Mouse (Mus musculus) adrenal gland, postnatal 14 days (tissue): Measurements from ENCODE around the gene Pttg1ip. TPM values are rescaled to one million over a fixed set of nuclear protein-coding genes. Genes with fewer than 3 reads are reported as not detected.
A peak's percentile ranks its signal among the peaks of the same experiment; 100 is the strongest.

Experiments
- DNase-seq: peaks from one replicate; pipeline ENCODE4 v3.0.0; 2021; ENCODE audit warnings: mixed read lengths
- total RNA-seq: library from RNA; stranded (reverse); gene quantifications from 2 replicates; pipeline ENCODE4 v1.2.3, GENCODE M21; 2021

Gene Pttg1ip
- total RNA-seq, 1 experiment from 2014 or later: 168 TPM

DNA sequence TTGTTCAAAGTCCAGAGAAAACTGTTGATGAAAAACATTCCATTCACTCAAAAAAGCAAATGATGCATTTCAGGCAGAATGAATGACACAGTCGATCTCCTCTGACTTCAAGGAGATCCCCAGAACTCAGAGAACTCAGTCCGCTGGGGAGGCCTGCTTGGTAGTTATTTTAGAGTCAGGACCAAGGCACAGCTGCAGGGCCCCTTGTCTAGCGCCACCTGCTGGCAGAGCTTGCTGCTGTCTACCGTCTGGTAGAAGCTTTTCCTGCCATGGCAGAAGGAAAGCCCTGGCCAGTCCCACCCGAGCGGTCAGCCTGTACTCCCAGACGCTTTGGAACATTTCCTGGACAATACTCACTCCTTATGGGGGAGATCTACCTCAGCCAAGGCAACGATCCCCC, 14.9 kb upstream of the Pttg1ip start:
- peak; percentile 94 for DNase-seq

DNA sequence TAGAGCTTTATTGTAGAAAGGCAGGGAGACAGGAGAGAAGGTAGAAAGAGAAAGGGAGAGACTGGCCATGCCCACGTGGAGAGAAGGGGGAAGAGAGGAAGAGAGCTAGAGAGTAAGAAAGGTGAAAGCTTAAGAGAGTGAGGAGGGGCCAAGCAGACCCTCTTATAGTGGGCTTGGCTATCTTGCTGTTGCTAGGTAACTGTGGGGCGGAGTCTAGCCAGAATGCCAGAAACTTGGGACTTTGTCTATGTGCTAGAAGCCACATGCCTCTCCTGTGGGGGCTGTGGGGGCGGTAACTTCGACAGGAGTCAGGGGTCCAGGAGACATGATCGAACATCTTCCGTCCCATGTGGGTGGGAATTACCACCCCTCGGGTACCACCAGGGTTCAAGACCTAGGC, 12.0 kb upstream of the Pttg1ip start:
- DNase-seq: no peak

DNA sequence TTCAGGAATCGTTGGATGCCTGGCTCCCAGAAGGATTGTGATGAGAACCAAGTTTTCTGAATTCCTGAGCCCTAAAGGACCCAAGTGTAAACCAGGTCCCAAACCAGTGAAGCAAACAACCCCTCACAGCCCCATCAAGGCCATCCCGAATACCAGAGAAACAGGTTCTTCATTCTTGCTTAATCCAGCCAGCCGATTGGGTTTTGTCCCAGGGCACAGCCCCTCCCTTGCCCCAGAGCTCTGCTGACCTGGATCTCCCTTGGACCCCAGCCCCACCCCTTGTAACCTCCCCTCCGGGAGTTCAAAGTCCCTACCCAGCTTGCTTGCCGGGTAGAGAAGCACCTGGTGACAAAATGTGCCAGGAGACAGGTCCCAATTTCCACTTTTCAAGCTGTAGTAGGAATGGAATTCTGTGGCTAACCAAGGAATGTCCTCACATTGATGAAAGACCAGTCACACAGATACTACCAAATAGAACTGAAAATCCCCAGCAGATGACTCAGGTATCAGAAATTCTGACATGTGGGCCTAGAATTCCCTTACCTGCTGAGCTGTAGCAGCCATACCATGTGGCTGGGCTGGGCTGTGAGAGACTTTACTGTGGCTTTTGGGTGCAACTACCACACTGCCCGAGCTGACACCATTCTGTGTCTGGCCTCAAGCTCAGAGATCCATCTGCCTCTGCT, 11.4 kb upstream of the Pttg1ip start:
- no peak for DNase-seq

DNA sequence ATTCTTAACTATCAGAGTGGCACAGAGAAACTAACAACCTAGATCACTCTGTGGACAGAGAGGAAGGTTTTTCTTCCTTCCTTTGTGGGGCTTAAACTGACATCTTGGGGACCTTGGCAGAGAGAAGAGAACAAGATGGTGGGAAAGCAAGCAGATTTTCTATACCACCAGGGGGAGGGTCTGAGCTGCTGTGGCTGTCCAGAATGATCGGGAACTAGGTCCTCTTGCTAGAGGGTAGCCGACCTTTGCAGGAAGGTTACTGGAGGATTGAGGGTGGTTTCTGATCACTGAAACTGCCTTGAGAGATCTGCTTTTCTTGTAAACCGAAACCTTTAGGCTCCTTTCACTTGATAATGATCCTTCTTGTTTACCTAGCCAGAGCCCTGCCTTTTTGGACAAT, 9.3 kb upstream of the Pttg1ip start:
- no peak for DNase-seq

DNA sequence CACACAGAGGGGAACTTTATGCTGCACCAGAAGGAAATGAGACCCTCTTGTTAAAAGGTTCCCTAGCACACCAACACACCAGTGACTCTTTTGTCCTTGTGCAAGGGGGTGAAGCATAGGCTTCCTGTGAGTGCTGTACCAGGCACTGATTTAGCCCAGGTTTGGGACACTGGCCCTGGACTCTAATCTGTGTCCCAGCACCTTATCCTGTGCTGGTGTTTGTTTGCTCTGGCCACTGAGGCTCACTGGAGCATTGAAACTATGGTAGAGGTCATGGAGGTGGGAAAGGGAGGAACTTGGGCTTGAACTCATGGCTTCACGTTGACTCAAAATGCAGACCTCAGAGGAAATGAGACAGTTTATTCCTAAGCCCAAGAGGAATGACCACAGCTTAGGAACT, 8.4 kb upstream of the Pttg1ip start:
- no peak for DNase-seq

DNA sequence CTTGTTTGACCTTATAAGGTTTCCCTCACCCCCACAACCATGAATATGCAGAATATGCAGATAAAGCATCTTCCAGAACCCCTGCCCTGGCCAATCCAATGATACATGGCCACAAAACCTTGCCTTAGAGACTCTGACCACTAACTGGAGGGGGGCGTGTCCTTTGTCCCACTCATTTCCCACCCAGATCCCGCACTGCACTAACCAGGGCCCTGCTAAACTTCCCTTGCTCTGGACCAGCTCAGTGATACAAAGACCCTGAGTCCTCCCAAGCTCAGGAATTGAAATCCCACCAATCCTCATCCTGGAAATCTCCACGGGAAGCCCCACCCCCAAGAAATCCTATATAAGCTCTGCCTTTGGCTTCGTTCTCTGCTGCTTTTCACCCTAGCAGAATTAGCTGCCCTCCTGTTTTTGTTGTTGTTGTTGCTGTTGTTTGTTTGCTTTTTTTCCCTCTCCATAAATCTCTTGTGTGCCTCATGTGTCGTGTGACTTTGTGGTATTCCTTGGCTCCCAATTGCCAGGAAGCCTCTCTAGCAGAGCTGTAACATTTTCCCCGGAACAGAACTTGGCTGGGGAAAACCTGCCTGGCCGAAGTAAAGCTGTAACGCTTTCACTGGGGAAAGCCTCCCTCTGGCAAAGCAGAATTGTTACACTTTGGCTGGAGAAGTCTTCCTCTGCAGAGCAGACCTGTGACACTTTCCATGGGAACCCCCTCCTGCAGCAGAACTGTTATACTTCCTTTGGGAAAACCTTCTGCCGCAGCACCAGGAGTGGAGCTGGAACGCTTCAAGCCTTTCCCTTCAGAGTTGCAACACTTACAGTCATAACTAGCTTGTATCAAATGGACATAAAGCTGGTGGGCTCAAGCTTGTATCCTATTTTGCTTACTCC, 1.2 kb upstream of the Pttg1ip start:
- no peak for DNase-seq

DNA sequence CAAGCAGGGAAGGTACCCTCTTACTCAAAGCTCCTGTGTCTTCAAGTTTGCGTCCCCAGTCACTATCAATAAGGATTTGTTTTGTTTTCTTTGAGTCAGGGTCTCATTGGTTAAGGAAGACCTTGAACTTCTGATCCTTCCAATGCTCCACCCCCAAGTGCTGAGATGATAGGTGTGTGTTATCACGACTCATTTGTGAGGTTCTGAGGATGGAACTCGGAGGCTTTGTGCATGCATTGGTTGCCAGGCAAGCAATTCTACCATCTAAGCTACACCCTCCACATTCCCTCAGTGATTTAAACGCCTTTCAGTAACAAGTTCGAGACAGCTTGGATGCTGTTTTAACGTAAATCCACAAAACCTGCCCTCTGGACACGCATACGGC, 505 bp upstream of the Pttg1ip start:
- DNase-seq: no peak

DNA sequence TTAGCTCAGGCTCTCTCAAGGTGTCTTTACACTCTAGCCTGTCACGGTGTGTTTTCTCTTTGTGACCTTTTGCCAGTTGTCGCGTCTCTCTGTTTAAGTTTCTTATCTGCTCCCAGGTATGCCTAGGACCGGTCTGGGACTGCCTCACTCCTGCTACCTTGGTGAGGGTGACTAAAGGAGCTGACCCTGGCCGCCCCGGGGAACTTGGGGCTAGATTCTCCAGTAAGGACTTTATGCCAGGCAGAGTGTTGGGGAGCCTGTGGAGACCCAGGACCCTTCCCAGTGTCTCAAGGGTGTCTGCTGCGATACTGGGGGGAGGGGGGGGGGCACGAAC, 732 bp downstream of the Pttg1ip start:
- DNase-seq: peak; percentile 34

DNA sequence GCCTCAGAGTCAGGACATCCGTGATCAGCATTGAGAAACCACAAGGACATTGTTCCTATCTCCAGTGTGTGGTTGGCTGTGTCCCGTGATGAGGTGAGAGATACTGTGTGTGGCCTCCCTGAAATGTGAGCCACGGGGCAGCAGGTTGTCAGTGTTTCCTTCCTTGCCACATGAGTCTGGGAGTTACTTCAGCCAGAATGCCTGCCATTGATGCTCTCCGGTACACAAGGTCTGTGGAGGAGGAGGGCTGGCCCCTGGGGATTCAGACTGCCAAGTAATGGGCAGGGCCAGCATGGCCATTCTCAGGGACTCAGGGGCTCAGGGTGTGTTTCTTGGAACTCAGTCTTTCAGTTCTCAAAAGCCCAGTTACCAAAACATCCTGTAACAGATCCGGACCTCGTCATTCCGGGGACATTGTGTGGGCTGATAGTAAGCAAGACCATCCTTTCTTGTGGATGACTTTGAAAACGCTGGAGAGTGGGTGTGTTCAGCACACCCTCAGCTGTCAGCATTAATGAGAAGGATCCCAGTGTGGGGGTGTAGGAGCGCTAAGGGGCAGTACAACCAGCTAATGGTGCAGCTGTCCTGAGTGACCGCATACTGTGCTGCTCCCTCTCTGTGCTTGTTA, 2.4 kb downstream of the Pttg1ip start:
- DNase-seq: peak; percentile 53

DNA sequence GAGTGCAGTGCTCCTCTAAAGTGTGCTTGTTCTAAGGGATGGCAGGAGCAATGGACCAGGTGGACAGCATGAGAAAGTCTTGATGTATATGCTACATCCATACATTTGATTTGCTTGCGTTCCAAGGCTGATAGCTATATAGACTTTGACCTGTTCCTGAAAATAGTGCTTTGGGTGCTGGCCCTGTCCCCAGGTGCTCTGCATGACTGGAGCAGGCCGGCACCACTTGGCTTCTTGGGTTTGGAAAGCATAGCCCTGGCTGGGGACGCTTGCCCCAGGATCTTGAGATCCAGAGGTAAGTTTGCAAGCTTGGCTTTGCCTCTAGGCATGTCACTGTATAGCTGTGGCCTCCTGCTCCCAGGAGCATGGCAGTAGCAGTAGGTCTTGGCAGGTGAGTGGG, 5.1 kb downstream of the Pttg1ip start:
- no peak for DNase-seq

DNA sequence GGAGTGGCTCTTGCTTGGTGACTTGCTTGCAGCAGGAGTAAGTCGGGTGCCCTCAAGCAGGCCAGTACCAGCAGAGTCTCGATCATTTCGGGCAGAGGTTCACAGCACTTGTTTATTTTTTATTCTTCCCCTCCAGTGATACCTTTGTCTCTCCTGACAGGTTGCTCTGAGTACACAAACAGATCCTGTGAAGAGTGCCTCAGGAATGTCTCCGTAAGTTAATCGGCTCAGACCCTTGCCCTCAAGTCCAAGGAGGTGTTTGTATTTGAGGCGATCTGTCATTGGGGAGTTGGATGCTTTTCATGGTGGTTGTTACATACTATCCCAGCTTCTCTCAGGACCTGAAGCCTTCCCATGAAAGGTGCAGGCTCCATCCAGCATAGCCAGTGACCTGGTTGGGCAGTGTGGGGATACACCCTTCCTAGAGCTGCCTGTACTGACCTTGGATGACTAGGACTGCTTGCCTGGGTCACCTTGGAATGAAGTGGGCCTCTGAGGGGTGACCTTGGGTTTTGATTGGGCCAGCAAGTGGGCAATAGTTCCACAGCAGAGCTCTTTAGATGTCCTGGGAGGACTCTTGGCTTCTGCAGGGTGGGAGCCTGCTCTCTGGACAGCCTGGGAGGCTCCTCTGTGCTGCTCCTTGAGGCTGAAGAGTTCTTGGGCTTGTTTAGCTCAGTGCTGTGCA, 5.7 kb downstream of the Pttg1ip start:
- peak; percentile 56 for DNase-seq

DNA sequence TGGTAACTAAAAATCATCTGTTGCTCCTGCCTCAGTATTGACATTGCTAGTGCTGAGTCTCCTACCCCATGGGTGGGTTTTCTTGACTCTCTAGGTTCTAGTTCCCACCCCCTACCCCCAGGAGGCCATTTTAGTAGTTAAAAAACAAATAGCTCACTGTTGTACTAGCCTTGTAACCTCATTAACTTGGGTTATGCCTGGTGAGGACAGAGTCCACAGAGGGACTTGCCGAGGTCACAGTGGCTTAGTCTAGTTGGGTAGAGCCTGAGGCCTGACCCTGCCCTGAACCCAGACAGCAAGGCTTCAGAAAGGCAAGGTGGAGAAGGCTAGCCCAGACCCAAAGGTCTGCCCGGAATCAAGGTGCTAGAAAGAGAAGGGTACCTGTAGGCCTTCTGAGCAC, 6.5 kb downstream of the Pttg1ip start:
- DNase-seq: no peak

DNA sequence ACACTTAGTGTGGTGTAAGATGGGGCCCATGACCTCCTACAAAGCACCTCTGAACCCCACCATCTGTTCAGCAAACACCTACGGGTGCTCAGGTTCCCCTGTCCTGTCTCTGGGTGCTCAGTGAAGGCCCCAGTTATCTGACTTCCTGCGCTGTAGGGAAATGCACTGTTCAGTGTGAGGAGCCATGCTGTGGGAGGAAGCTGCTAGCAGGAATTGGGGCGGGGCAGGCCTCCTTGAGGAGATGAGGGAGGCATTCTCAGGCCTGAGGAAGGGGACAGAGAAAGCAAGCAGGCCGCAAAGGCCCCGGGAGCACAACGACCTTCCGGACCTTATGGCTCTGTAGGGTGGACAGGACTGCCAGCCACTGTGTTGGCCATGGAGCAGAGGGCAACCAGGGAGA, 7.6 kb downstream of the Pttg1ip start:
- DNase-seq: no peak

DNA sequence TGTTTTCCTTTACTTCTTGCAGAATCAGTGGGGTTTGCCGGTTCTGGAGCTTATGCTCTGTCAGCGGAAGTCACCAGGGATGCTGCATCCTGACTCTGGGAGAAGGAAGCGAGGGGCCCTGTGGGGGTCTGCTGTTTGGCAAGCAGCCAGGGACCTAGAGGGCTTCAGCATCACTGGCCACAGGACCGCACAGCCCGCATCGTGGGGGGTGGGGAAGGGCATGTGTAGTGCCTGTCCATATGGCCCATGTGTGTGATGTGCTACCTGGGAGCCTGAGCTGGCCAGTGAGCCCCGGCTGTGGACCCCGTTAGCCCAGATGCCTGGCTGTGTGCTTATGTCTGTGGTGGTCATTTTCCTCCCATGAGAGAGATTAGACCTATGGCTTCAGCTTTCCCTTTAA, 8.2 kb downstream of the Pttg1ip start:
- DNase-seq: no peak

DNA sequence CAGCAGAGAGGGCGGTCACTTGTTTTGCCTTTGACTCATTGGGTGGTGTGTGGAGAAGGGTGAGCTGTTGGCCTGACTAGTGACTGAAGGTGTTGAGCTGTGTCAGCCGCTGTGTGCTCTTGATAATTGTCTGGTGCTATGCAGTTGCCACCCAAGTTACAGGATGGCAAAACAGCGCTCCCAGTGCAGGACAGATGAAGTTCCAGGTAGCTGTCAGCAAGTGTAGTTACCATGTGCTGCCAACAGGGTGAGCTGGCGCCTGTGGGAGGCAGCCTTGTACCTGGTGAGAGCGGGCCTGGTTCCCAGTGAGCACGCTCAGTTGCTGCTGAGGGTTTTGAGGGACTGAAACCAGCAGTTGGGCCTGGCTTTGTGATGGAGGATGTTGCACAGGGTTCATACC, 9.3 kb downstream of the Pttg1ip start:
- DNase-seq: peak; percentile 78

DNA sequence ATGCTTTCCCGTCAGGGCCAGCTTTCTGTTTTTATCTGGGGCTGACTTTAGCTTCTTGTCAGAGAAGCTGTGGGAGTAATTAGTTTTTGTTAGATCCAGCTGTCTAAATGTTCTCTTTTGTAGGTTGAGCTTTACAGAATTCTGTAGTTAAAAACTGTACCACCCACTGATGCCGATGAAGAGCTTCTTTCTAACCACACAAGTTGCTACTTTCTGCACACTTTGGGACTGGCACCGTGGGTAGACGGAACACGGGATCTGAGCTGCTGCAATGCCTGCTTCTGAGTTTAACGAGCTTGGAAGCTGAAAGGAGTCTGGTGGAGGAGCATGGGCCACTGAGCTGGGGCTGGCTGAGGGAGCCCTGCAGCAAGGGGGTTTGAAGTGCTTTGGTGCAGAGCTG, 10.0 kb downstream of the Pttg1ip start:
- no peak for DNase-seq

DNA sequence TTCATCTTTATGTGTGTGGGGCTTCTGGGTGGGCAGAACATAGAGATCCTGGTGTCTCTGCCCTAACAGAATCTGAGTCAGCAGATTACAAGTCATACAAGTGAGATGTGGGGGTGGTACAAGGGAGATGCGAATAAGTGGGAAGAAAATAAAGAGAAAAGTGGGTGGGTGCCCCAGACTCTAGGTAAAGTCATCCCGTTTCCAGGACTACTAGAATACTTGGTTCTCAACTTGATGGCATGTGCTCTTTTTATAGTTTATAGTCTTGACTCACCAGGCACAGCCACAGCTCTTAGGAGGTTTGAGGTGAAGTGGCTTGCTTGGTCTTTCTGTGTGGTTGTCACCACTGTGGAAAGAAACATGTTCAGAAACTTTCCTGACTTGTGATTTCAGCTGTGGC, 14.5 kb downstream of the Pttg1ip start:
- DNase-seq: no peak

DNA sequence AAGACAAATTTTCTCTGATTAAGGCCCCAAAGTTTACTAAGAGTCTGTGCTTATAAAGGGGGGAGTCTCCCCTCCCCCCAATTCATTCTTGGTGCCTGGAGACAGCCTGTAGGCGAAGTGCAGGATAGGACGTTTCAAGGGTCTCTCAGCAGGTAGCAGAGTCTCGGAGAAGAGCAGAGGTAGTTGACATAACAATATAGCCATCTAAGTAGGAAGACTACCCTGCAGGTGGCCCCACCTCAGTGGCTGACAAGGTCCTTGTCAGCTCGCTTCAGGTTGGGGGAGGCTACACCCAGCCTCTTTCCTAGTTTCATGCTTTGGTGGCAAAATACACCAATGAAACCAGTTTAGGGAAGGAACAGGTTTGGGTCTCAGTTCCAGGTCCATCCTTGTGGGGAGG, 21.5 kb downstream of the Pttg1ip start:
- no peak for DNase-seq

DNA sequence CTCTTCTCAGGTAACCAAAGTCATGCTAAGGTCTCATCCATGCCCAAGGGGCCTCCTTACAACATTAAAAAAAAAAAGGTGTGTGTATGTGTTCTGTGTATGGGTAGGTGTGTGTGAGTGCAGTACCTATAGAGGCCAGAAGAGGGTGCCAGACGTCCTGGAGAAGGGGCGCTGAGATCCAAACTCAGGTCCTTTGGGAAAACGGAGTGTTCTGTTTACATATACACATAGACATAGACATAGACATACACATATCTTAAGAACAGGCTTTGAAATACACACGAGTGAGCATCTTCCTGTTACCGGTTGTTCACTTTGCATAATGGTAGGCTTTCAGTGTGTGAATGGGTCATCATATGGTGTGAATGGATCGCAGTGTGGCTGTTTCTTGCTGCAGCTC, 22.6 kb downstream of the Pttg1ip start:
- DNase-seq: no peak

DNA sequence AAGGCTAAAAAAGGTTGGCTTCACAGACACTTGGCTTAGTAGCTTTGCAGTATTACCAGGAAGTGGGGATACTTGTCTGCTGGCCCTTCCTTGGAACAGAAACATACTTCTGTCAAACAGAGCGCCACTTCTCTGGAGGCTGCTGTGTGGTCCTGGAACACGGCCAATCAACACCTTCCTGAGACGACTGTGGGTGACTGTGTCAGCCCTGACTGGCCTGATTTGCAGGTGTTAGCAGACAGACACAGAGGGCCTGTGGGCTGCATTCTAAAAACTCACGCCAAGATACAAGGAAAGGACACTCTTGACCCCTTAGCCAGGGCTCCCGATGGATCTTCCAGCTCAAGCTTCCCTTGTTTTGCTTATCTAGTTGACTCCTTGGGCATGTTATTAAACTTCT, 23.4 kb downstream of the Pttg1ip start:
- DNase-seq: no peak

DNA sequence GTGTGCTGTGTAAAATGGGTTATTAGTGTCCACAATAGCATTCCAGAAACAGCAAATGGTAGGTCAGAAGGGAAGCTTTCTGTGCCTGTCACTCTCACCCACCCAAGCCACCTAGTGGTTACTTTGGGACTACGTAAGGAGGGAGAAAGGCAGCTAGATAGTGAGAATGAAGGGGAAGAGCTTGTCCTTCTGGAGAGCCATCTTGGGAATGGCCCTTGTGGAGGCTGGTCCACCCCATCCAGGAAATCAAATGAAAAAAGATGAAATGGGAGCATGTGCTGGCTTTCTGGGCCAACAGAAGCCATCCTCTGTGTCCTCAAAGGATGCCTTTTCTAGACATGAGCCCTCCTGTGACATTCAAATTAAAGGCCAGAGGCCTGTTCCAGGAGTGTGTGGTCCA, 23.8 kb downstream of the Pttg1ip start:
- DNase-seq: no peak

DNA sequence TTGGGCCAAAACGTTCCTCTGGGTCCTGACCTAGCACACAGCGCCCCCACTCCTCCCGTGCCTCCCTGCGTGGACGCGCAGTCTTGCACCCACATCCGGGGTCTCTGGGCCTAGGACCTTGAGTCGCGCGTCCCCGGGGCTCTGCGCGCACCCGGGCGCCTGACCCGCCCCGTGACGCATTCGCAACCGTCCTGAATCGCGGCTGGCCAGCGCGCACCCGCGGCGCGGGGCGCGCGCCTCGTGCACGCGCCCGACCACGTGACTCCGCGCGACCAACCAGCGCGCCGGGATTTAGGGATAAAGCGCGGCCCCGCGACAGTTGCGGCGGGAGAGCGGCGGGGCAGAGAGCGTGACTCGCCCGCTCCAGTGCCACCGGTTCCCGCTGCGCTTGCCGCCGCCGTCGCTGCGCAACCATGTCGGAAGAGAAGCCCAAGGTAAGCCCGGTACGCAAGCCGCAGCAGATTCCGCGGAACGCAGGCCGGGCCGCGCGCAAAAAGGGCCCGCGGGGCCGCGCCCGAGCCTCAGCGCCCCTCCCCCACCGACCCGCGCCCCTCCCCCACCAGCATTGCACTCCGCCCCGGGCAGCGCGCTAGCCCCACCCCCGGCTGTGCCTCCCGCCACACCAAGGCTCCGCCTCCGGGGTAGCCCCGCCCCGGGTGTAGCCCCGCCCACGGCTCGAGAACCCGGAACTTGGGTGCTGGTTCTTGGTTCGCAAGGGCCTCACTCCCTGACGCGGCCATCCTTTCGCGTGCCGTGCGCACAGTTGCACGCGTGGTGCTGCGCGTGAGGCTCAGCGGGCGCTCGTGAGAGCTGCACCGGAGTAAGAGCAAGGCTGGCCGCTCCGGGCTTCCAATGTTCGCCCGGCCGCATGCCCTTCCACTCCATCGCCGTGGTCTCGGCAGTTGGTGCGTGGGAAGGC, 24.6 kb downstream of the Pttg1ip start, which contains the start of the genes Sumo3 and Gm49325:
Sumo3 (plus strand) TSS at position 190 of the 919 bp plus-strand sequence.
Gm49325 (plus strand) TSS at position 290 of the 919 bp plus-strand sequence.
- DNase-seq: peak; percentile 100
